Mouse (Mus musculus) testis, adult 2 months (tissue): Measurements from ENCODE around the gene Iqsec1.

ENCODE experiments used
- CTCF ChIP-seq: fragments of 200-500 bp; IDR thresholded peaks from 2 replicates; pipeline ENCODE4 v1.5.1; 2012; ENCODE audit warnings: low read depth, mild to moderate bottlenecking, inconsistent platforms, low read length, moderate library complexity; ENCODE audit not compliant: control insufficient read depth, insufficient read depth, insufficient replicate concordance
- POLR2A ChIP-seq: fragments of 200-500 bp; IDR thresholded peaks from 2 replicates; pipeline ENCODE4 v1.6.1; 2012; ENCODE audit warnings: low read depth, mild to moderate bottlenecking, inconsistent platforms, low read length, moderate library complexity; ENCODE audit not compliant: control insufficient read depth

DNA sequence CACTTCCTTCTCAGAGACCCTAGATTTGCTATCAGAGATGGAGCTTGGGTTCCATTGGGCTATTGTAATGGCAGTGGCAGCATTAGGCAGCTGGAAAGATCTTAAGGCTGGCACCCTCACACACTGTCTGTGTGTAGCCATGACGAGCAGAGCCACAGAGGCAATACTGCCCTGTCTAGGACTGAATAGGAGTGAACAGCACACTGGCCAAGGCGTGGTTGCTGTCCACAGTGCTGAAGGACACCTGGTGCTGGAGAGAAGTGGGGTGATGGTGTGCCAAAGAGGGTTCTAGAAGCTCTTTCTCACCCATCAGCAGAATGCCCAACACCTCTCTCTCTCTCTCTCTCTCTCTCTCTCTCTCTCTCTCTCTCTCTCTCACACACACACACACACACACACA lies 136.1 kb downstream of the Iqsec1 start:
- TF ChIP-seq POLR2A: no peak
- no peak for TF ChIP-seq CTCF
